Mouse (Mus musculus): ENCODE data around the gene Pdlim7.

The Pdlim7 gene

DNA sequence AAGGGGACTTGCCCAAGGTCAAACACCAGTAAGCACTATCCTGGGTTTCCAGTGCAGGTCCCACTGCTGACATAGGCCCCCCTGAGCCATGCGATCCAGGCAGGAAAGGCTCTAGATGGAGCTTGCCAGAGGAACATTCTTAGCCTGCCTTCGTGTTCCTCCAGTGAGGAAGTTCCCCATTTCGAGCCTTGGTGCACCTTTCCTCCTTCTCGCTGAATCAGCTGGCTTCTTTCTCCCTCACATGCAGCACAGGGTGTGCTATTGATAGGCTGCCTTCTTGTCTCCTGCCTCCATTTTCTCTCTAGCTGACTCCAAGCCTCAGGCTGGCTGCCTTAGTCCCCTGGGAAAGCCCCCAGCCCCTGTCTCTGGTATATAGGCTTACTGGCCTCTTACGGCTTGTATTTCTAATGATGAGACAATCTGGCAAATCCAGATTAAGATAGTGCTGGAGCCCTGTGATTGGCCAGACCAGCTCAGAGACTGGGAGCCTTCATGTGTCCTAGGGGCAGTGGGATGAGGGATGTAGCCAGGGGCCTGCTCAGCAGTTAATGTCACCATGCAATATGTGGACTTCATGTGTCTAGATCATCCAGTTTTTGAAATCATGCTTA, 47.5 kb downstream of the Pdlim7 start:
- 28% methylated on average over 5 of the region's 5 CpGs for WGBS

DNA sequence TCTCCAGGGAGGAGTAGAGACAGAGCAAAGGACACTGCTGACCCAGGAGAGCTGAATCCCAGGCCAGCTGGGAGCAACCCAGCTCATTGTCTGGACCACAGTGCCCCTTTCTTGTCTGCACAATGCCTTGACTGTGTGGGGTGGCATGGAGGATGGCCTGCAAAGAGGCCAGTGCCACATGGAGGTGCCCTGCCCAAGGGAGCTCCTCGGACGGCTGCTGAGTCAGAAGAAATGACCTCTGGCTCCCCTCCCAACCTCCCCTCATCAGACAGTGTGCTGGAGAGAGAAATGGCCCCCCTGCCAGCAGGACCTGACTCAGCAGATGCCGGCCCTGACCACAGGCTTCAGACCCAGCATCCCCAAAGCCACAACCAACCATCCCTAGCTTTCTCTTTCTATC, 48.3 kb downstream of the Pdlim7 start:
- 2% methylated on average over 3 of the region's 3 CpGs for WGBS

GRCm38 (mm10) chr13:55464027-55464884, 49.2 kb downstream of the Pdlim7 start, which contains the start of gene Prr7:
TSS of gene Prr7 (plus strand) at chr13:55464267.
- WGBS = under 1% methylated on average over 65 of the region's 84 CpGs

DNA sequence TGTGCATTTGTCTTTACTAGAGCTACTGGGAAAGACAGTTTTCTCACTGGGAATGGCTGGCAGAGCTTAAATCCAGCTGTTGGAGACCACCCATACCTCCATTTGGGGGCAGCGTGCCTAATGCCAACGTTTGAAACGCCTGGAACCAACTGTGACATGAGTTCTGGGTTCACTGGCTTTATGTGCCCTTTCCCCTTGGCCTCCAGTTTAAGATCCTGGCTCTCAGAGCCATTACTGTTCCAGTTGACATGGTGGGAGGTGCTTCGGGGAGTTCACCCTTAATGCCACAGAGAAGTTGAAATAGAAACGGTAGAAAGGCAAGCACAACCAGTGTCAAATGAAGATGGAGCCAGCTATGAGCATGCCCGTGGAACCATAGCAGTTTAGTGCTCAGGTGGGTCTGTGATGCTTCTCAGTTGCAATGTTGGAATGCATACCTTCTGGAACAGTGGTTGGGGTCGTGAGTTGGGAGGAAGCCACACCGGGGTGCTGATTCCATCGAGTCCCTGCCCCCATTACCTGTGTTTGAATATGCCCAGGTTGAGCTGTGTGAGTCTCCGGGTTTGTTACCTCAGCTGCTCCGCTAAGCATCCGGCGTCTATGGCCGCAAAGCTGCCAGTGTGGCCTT, 50.0 kb downstream of the Pdlim7 start:
- WGBS = 15% methylated on average over 14 of the region's 14 CpGs

DNA sequence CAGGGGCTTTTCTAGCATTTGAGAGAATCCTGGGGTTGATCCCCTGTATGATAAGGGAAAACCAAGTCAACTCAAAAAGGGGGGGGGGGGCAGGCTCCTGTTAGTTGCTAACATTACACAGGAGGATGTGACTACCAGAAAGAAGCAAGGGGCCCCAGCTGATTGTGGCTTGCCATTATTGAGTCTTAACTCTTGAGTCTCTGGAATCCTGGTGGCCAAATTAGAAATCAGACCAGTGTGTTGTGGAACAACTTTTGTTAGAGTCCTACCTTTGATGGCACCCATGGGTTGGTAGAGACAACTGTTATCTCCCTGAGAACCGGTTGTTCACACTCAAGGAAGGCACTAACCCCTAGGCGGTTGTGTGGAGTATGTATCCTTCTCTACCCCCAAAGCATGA, 50.5 kb downstream of the Pdlim7 start:
- WGBS = 70% methylated on average over 2 of the region's 2 CpGs

GRCm38 (mm10) chr13:55451785-55452549, 61.5 kb downstream of the Pdlim7 start:
- 91% methylated on average over 16 of the region's 16 CpGs for WGBS

DNA sequence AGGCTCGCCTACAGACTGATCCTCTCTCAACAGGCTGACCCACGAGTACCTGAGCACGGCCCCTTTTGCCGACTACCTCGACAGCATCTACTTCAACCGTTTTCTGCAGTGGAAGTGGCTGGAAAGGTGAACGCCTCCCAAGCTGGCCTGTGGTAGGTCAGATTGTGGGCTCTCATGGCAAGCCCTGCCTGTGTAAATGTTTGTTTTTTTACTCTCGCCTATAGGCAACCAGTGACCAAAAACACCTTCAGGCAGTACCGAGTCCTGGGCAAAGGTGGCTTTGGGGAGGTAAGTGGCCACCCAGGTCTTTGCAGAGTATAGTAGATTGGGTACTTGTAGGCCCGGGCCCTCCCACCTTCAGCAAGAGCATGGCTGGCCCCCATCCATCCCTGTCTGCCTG, 62.2 kb downstream of the Pdlim7 start:
- 93% methylated on average over 10 of the region's 10 CpGs for WGBS

DNA sequence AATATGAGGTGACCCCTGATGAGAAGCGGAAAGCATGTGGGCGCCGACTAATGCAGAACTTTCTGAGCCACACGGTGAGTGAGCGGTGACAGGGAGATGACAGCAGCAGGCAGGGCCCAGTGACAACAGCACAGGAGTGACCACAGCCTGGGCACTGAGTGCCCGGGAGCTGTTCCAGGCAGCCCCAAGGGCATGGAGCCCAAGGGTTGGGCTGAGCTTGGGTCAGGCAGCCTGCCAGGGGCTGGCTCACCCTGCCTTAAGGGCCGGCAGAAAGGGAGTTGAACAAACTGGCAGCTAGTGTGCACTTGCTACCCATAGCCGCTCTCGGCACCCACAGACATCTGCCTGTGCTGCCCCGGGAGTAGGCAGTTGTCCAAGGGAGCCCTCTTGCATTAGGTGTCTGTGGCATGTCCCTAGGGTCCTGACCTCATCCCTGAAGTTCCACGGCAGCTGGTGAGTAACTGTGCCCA, 62.9 kb downstream of the Pdlim7 start:
- 67% methylated on average over 11 of the region's 11 CpGs for WGBS

DNA sequence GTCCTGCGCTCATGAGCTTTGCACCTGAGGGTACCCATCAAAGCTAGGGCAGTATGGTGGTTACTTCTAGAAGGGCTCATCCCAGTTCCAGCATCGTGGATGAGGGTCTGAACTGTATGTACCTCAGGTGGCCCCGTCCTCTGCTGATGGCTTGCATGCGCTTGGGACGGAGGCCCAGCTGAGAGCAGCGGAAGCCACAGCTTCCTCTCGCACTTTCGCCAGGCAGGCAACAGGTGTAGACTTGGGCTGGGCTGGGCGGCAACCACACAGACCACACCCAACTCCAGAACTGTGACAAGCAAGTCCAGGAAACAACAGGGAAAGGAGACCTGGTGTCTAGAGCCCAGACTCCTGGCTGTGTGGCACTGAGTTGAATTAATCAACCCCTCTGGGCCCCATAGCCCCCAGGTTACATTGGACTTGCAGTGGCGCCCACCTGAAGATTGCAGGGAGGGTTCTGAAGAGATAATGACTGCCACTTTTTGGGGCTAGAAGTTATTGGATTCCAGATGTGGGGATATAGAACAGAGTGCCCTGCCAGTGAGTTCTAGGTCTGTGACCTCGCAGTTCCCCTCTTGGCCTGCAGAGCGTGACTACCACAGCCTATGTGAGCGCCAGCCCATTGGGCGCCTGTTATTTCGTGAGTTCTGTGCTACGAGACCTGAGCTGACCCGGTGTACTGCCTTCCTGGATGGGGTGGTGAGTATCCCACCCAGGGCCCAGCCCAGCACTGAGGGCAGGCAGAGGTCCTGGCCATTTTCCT, 63.6 kb downstream of the Pdlim7 start:
- 87% methylated on average over 17 of the region's 17 CpGs for WGBS

- 90% methylated on average over 9 of the region's 9 CpGs for WGBS
These were observed 64.3 kb downstream of the Pdlim7 start for GRCm38 (mm10) chr13:55449205-55449604.

DNA sequence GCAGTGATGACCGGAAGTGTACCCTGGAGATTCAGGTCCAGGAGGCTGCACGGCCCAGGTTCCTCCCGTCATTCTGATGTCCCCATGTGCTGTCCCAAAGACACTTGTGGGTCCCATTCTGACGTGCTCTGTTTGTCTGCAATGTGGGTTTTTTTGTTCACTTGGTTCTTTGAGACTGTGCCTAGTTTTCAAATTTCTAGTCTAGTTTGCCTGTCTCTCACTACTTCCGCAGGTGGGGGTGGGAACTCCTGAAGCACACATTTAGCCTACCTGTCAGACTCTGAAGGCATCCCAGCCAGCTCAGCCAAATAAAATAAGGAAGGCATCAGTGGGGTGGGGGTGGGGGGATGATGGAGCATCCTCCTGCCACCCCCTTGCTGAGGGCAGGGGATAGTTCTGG, 65.3 kb downstream of the Pdlim7 start:
- 86% methylated on average over 5 of the region's 5 CpGs for WGBS

DNA sequence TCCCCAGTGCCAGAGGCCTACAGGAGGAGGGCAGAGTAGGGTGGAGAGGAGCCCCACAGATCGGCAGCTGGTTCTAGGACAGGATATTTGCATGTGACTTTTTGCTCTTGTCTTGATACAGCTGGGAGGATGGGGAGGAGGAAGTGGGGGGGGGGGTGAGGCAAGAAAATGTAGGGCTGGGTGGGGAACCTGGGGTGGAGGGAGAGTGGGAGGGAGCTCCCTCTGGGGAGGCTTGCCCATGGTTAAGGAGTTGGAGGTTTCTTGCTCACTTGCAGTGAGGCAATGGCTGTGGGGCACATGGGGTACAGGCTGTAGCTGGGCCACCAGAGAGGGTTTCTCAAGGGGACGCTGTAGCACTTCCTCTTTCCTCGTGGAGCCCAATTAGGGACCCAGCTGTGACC, 65.9 kb downstream of the Pdlim7 start:
- WGBS = 55% methylated on average over 3 of the region's 3 CpGs

DNA sequence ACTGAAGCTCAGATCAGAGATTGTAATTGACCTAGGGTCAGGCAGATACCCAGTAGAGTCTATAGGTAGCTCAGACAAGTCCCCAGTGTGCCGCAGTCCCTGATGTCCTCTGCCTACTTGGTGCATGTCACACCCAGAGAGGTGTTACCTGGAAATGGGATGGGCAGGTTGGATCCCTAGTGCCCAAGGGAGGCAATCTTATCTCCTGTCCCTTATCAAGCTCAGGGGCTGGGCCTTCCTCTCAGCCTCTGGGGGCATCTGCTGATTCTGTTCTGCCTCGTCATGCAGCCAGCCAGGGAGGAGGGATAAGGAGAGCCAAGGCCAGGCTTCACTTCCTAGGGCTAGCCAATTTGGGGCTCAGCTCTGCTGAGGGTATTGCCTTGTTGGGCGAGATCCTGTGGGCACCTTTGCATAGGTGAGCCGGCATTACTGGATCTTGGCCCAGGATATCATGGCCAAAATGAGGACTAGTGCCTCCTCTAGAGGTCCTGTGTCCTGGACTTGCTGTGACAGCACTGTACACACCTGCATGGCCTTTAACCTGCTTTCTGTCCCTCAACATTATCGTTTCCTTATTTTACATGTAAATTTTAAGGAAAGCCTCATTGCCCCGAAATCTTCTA, 66.9 kb downstream of the Pdlim7 start:
- WGBS = 79% methylated on average over 6 of the region's 6 CpGs

Measured in cerebral cortex, adult 2 months (tissue).